Mouse (Mus musculus) limb, embryonic 13.5 days (tissue): ENCODE measurements around the gene Abcc12. TPM values are rescaled to one million over a fixed set of nuclear protein-coding genes. Genes with fewer than 3 reads are reported as not detected.

Source experiments
- ATAC-seq: fragments of 200-750 bp; cut with Nextera tagmentation; 2 replicates; pipeline ENCODE4 v1.8.0; 2017; ENCODE audit warnings: low read depth, moderate number of reproducible peaks, moderate TSS enrichment; ENCODE audit not compliant: low FRiP score
- H3K27ac ChIP-seq: fragments of 300-500 bp; sonication (generic); 2 replicates; pipeline ENCODE4 v1.5.1; 2015; ENCODE audit warnings: inconsistent platforms, mild to moderate bottlenecking, moderate library complexity
- H3K27me3 ChIP-seq: fragments of 300-500 bp; sonication (generic); 2 replicates; pipeline ENCODE4 v1.6.1; 2015; ENCODE audit warnings: mild to moderate bottlenecking, inconsistent platforms
- H3K36me3 ChIP-seq: fragments of 300-500 bp; sonication (generic); 2 replicates; pipeline ENCODE4 v1.6.1; 2015; ENCODE audit warnings: inconsistent platforms, mild to moderate bottlenecking, moderate library complexity
- H3K4me1 ChIP-seq: fragments of 300-500 bp; sonication (generic); 2 replicates; pipeline ENCODE4 v1.6.1; 2015; ENCODE audit warnings: inconsistent platforms
- H3K4me2 ChIP-seq: fragments of 300-500 bp; sonication (generic); replicated peaks from 2 replicates; pipeline ENCODE4 v1.6.1; 2015; ENCODE audit warnings: inconsistent platforms, mild to moderate bottlenecking, moderate library complexity
- H3K4me3 ChIP-seq: fragments of 300-500 bp; sonication (generic); 2 replicates; pipeline ENCODE4 v1.5.1; 2015; ENCODE audit warnings: moderate library complexity, mild to moderate bottlenecking, inconsistent platforms
- H3K9ac ChIP-seq: fragments of 300-500 bp; sonication (generic); 2 replicates; pipeline ENCODE4 v1.6.1; 2015; ENCODE audit warnings: mild to moderate bottlenecking, inconsistent platforms
- H3K9me3 ChIP-seq: fragments of 300-500 bp; sonication (generic); 2 replicates; pipeline ENCODE4 v1.6.1; 2016; ENCODE audit warnings: inconsistent platforms
- WGBS: fragments of 180-500 bp; shearing (Covaris S2); methylation state at CpG from one replicate; pipeline ENCODE4 v1.1.7; 2015; 5-methylcytosine and 5-hydroxymethylcytosine counted together
- microRNA-seq: library from miRNA; unstranded; fragments of <30 nt; microRNA quantifications from one replicate; pipeline ENCODE4, GENCODE M21; 2016
- polyA plus RNA-seq: library from polyadenylated mRNA; unstranded; fragments of >200 nt; fragmentation: Nextera tagmentation; extraction: Ambion mirVana; gene quantifications from 2 replicates; pipeline ENCODE4 v1.2.1, GENCODE M21; 2015

Gene Abcc12
- polyA plus RNA-seq, 1 experiment from 2014 or later: 0.13 TPM

DNA sequence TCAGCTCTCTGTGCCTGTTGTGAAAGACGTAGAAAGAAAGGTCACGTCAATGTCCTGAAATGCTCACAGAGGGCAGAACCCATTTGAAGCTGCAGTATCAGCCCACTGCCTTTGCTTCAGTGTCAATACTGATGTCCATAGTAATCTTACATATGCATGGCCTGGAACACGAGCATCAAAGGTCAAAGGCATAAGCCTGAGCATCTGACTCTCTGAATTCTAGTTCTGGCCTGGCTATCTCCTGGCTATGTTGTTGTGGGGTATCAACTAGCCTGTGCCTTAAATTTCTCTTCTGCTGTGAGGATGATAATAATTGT is 141.5 kb downstream of the Abcc12 start:
- H3K4me3 ChIP-seq: no peak overlapping the region
- H3K36me3 ChIP-seq: no peaks in the 10 kb centered on the region
- H3K4me1 ChIP-seq: no peaks in the 10 kb centered on the region
- H3K9ac ChIP-seq: no peak overlapping the region
- H3K4me2 ChIP-seq: no peak overlapping the region
- H3K9me3 ChIP-seq: no peaks in the 10 kb centered on the region
- no peak for ATAC-seq
- WGBS: 88% methylated on average over 3 of the region's 3 CpGs
- no peak overlapping the region for H3K27ac ChIP-seq
- no peaks in the 10 kb centered on the region for H3K27me3 ChIP-seq

DNA sequence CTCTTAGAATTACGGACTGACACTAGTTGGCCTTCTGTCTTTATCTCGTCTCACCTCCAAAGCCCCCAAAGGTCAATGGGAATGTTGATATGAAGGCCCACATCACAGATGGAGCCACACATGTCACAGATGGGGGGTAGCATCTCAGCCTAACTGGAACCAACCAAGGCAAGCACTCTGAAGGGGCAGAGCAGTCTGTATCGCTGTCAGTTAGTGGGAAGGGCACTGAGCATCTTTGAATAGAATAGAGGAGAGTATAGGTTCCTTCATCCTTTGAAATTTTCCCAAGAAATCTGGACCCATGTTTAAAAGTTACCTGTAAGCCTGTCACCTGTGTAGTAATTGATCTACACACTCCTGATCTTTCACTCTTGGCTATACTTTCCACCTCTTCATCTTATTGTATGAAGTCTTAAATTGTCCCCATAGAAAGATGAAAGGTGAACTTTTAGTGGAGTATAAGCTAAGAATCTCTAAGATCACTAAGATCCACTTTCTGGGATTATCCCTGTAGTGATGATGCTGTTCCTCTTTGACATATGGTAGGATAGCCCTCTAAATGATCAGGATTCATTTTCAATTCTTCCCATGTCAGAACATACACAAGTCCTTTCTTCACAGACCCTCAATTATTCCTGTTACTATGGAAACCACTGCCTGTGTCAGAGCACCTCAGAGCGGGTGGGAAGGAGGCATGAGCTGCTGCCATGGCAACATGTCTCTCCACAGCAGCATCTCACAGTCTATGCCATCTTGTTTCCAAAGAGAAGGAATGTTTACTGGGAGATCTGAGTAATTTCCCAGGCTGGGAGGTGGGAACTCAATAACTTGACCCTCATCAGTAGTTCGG is 142.1 kb downstream of the Abcc12 start:
- H3K36me3 ChIP-seq: no peaks in the 10 kb centered on the region
- 69% methylated on average over 5 of the region's 5 CpGs for WGBS
- no peaks in the 10 kb centered on the region for H3K9me3 ChIP-seq
- no peak overlapping the region for H3K27ac ChIP-seq
- ATAC-seq: no peak
- no peaks in the 10 kb centered on the region for H3K27me3 ChIP-seq
- no peaks in the 10 kb centered on the region for H3K4me1 ChIP-seq
- H3K4me2 ChIP-seq: no peak overlapping the region
- H3K4me3 ChIP-seq: no peak overlapping the region
- H3K9ac ChIP-seq: no peak overlapping the region

DNA sequence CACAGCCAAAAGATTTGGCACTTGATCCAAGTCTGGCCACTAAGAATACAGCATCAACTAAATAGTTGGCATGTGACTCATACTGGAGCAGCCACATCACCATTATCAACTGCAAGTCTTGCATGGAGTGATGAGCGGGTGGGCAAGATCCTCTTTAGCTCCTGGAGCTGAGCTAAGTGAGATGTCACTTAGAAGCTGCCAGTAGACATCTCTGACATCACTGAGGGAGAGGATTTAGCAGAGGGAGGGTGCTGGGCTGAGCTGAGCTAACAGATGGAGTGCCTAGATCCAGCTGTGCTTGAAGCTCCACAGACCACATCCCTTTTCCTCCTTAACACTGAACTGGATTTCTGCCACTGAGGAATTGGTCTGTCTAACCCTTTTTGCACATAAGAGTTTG is 143.1 kb downstream of the Abcc12 start:
- no peak overlapping the region for H3K4me3 ChIP-seq
- no peak overlapping the region for H3K9ac ChIP-seq
- H3K36me3 ChIP-seq: no peaks in the 10 kb centered on the region
- H3K4me1 ChIP-seq: no peaks in the 10 kb centered on the region
- H3K9me3 ChIP-seq: no peaks in the 10 kb centered on the region
- H3K27ac ChIP-seq: no peak overlapping the region
- H3K27me3 ChIP-seq: no peaks in the 10 kb centered on the region
- no peak overlapping the region for H3K4me2 ChIP-seq
- 81% methylated on average over 1 of the region's 1 CpGs for WGBS
- ATAC-seq: no peak

Small RNA genes lying within 50 kb of the gene (microRNA-seq; reads per million reads assigned to microRNA genes)
- gene Gm44348: not detected

Other genes starting within 250 kb of the Abcc12 start
- 58.8 and 61.7 TPM in 2 replicates for gene Lonp2, start 43.4 kb upstream of the Abcc12 start, polyA plus RNA-seq
- 5.0 TPM in 2 replicates for gene Gm10638, start 165.0 kb upstream of the Abcc12 start, polyA plus RNA-seq
- 55.7 and 58.5 TPM in 2 replicates for gene Siah1a, start 165.2 kb upstream of the Abcc12 start, polyA plus RNA-seq